Mouse (Mus musculus) CH12.LX (cell line): Measurements from ENCODE around the gene Dzip1l. TPM values are rescaled to one million over a fixed set of nuclear protein-coding genes. Genes with fewer than 3 reads are reported as not detected.

ENCODE experiments used
- DNase-seq: peaks from one replicate; pipeline ENCODE4 v3.0.0-alpha.2; 2013; ENCODE audit errors: extremely low read depth
- H3K27ac ChIP-seq: 2 replicates; pipeline ENCODE4 v1.5.1; 2012; ENCODE audit warnings: low read depth, mild to moderate bottlenecking, control low read depth, moderate library complexity; ENCODE audit not compliant: insufficient read depth
- H3K27me3 ChIP-seq: replicated peaks from 2 replicates; pipeline ENCODE3; 2012; ENCODE audit warnings: inconsistent platforms
- H3K36me3 ChIP-seq, 2 experiments: replicated peaks in 1 of 2; 2 replicates each; pipeline versions ENCODE3 to v1.6.1; 2012; ENCODE audit warnings: inconsistent platforms in 1 of 2, low read length in 1 of 2, mild to moderate bottlenecking in 1 of 2, mixed read lengths in 1 of 2, moderate library complexity in 1 of 2; ENCODE audit not compliant: control insufficient read depth in 1 of 2, insufficient read depth in 1 of 2
- H3K4me1 ChIP-seq, 2 experiments: 2 replicates each; pipeline ENCODE4 v1.6.1; 2012; ENCODE audit warnings: inconsistent platforms in 1 of 2, moderate library complexity in 1 of 2; ENCODE audit not compliant: insufficient read depth in 2 of 2, control insufficient read depth in 1 of 2
- H3K4me2 ChIP-seq: 2 replicates; pipeline ENCODE4 v1.6.1; 2012; ENCODE audit warnings: low read depth, mild to moderate bottlenecking, control low read depth; ENCODE audit not compliant: poor library complexity, insufficient read depth, severe bottlenecking
- H3K4me3 ChIP-seq, 3 experiments: fragments of 150-350 bp in 1 of 3; sonication (generic) in 1 of 3; replicated peaks in 1 of 3; 2 replicates each; pipeline versions ENCODE3 to v1.5.1; 2011 to 2012; ENCODE audit warnings: low read depth in 2 of 3, low read length in 2 of 3, mild to moderate bottlenecking in 2 of 3, moderate library complexity in 2 of 3, control low read depth in 1 of 3, improper control_type of control experiment in 1 of 3, inconsistent platforms in 1 of 3, mixed read lengths in 1 of 3; ENCODE audit not compliant: poor library complexity in 1 of 3
- H3K79me2 ChIP-seq: replicated peaks from 2 replicates; pipeline ENCODE4 v1.6.1; 2012; ENCODE audit warnings: mild to moderate bottlenecking, moderate library complexity; ENCODE audit not compliant: control insufficient read depth, poor library complexity, insufficient read depth, severe bottlenecking; ENCODE audit errors: extremely low read depth
- H3K9ac ChIP-seq: 2 replicates; pipeline ENCODE4 v1.6.1; 2012; ENCODE audit warnings: low read depth, mild to moderate bottlenecking, control low read depth, moderate library complexity; ENCODE audit not compliant: insufficient read depth
- H3K9me3 ChIP-seq: replicated peaks from 2 replicates; pipeline ENCODE3; 2012; ENCODE audit warnings: low read length, inconsistent platforms, mixed read lengths
- BHLHE40 ChIP-seq: IDR thresholded peaks from 2 replicates; pipeline ENCODE4 v1.6.1; 2011; ENCODE audit warnings: mild to moderate bottlenecking, low read depth, low read length, improper control_type of control experiment
- CHD1 ChIP-seq: IDR thresholded peaks from 2 replicates; pipeline ENCODE4 v1.6.1; 2012; ENCODE audit warnings: low read depth, low read length, improper control_type of control experiment, inconsistent platforms
- CHD2 ChIP-seq: IDR thresholded peaks from 2 replicates; pipeline ENCODE4 v1.6.1; 2011; ENCODE audit warnings: low read length, improper control_type of control experiment
- ELF1 ChIP-seq: IDR thresholded peaks from 2 replicates; pipeline ENCODE4 v1.6.1; 2014; ENCODE audit warnings: low read depth, mild to moderate bottlenecking, inconsistent platforms, low read length, improper control_type of control experiment
- EP300 ChIP-seq: IDR thresholded peaks from 2 replicates; pipeline ENCODE4 v1.6.1; 2011; ENCODE audit warnings: low read length, improper control_type of control experiment
- GABPA ChIP-seq: IDR thresholded peaks from 2 replicates; pipeline ENCODE4 v1.6.1; 2012; ENCODE audit warnings: low read depth, low read length, improper control_type of control experiment, inconsistent platforms; ENCODE audit not compliant: insufficient replicate concordance
- IRF4 ChIP-seq: IDR thresholded peaks from 2 replicates; pipeline ENCODE4 v1.6.1; 2014; ENCODE audit warnings: low read depth, mild to moderate bottlenecking, inconsistent platforms, low read length, improper control_type of control experiment
- JUND ChIP-seq: conservative IDR thresholded peaks from 2 replicates; pipeline ENCODE4 v1.6.1; 2011; ENCODE audit warnings: low read depth, low read length, improper control_type of control experiment
- KAT2A ChIP-seq: IDR thresholded peaks from 2 replicates; pipeline ENCODE4 v1.6.1; 2012; ENCODE audit warnings: low read length, improper control_type of control experiment, inconsistent platforms; ENCODE audit not compliant: insufficient replicate concordance
- MAX ChIP-seq: IDR thresholded peaks from 2 replicates; pipeline ENCODE4 v1.6.1; 2011; ENCODE audit warnings: low read length, improper control_type of control experiment
- MEF2A ChIP-seq: IDR thresholded peaks from 2 replicates; pipeline ENCODE4 v1.6.1; 2014; ENCODE audit warnings: low read depth, mild to moderate bottlenecking, inconsistent platforms, low read length, improper control_type of control experiment, borderline replicate concordance
- MYC ChIP-seq: IDR thresholded peaks from 2 replicates; pipeline ENCODE4 v1.6.1; 2011; ENCODE audit warnings: low read depth, mild to moderate bottlenecking, improper control_type of control experiment, low read length
- PAX5 ChIP-seq: IDR thresholded peaks from 2 replicates; pipeline ENCODE4 v1.6.1; 2012; ENCODE audit warnings: low read length, inconsistent platforms, mixed read lengths
- POLR2A ChIP-seq: IDR thresholded peaks from 2 replicates; pipeline ENCODE4 v1.6.1; 2011; ENCODE audit warnings: low read depth, mild to moderate bottlenecking, improper control_type of control experiment, low read length
- RCOR1 ChIP-seq: conservative IDR thresholded peaks from 2 replicates; pipeline ENCODE4 v1.6.1; 2012; ENCODE audit warnings: low read depth, mild to moderate bottlenecking, inconsistent platforms, low read length, improper control_type of control experiment
- SIN3A ChIP-seq: IDR thresholded peaks from 2 replicates; pipeline ENCODE4 v1.6.1; 2012; ENCODE audit warnings: low read length, improper control_type of control experiment, inconsistent platforms
- SMC3 ChIP-seq: IDR thresholded peaks from 2 replicates; pipeline ENCODE4 v1.6.1; 2011; ENCODE audit warnings: low read depth, low read length, improper control_type of control experiment
- UBTF ChIP-seq: IDR thresholded peaks from 2 replicates; pipeline ENCODE4 v1.6.1; 2012; ENCODE audit warnings: low read depth, mild to moderate bottlenecking, inconsistent platforms, low read length, improper control_type of control experiment, moderate library complexity
- USF2 ChIP-seq: conservative IDR thresholded peaks from 2 replicates; pipeline ENCODE4 v1.6.1; 2011; ENCODE audit warnings: low read depth, low read length, improper control_type of control experiment
- ZC3H11A ChIP-seq: IDR thresholded peaks from 2 replicates; pipeline ENCODE4 v1.6.1; 2012; ENCODE audit warnings: low read depth, mild to moderate bottlenecking, inconsistent platforms, low read length, improper control_type of control experiment
- ZKSCAN1 ChIP-seq: IDR thresholded peaks from 2 replicates; pipeline ENCODE4 v1.6.1; 2012; ENCODE audit warnings: low read depth, inconsistent platforms, low read length, improper control_type of control experiment, borderline replicate concordance
- ZMIZ1 ChIP-seq: IDR thresholded peaks from 2 replicates; pipeline ENCODE4 v1.6.1; 2012; ENCODE audit warnings: low read depth, mild to moderate bottlenecking, inconsistent platforms, low read length, improper control_type of control experiment
- ZNF384 ChIP-seq: IDR thresholded peaks from 2 replicates; pipeline ENCODE4 v1.6.1; 2012; ENCODE audit warnings: low read depth, low read length, improper control_type of control experiment, inconsistent platforms
- dilution Hi-C: fragments of 300-500 bp; cut with MboI; formaldehyde crosslinking; loops from 2 replicates; pipeline ENCODE4 v1.14.3; 2020; ENCODE audit warnings: low sequenced_read_pairs; ENCODE audit not compliant: extremely low pct_unique_long_range_greater_than_20kb, extremely low pct_ligation_motif_present
- in situ Hi-C: fragments of 300-500 bp; cut with MboI; formaldehyde crosslinking; loops from 3 replicates; pipeline ENCODE4 v1.14.3; 2019; ENCODE audit warnings: low sequenced_read_pairs, low pct_ligation_motif_present, low pct_unique_long_range_greater_than_20kb, mixed read lengths
- polyA plus RNA-seq: library from polyadenylated mRNA; unstranded; fragments of >175 nt; gene quantifications from 2 replicates; pipeline ENCODE4 v1.2.1, GENCODE M21; 2012; ENCODE audit warnings: low read depth; ENCODE audit not compliant: insufficient read length
- total RNA-seq, 2 experiments: library from RNA; depleted of rRNA; stranded (reverse); fragments of 300-350 nt in 1 of 2; fragments of >200 nt in 1 of 2; gene quantifications; 2 replicates each; pipeline ENCODE4 v1.2.3; 2012 to 2014

Gene Dzip1l
- total and polyA plus RNA-seq, 3 experiments, result not detected

DNA sequence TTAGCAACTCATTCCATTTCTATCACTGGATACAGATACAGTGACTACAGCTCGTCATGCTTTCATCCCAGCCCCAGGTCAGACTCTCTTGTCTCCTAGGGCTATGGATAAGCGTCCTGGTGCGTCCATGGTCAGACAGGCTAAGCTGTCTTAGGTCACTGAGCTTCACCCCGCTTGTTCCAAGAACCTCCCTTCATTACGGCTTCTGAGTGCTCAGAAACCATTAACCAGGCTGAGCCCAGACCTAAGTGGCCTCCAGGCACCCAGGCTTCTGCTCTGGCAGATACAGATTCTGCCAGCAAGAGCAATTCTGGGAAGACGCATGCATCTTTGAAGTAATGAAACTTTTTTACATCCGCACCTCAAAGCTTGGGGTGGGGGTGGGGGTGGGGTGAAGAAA lies 61.1 kb downstream of the Dzip1l start:
- Histone ChIP-seq H3K79me2 (no peaks in the 10 kb centered on the region), H3K4me2 (no peak overlapping the region), H3K36me3 (no peaks in the 10 kb centered on the region), H3K4me3 (no peak overlapping the region), H3K27me3 (peaks cover 17% of the 10 kb centered on the region), H3K27ac (no peak overlapping the region), H3K9me3 (peaks cover 2% of the 10 kb centered on the region), H3K9ac (no peak overlapping the region), H3K4me1 (no peaks in the 10 kb centered on the region)
- dilution Hi-C loops, result no loop called here
- no peak for DNase-seq
- in situ Hi-C loops, result no loop called here
- TF ChIP-seq BHLHE40 (no peak), RCOR1 (no peak), ELF1 (no peak), MYC (no peak), CHD1 (no peak), POLR2A (no peak), GABPA (no peak), IRF4 (no peak), ZNF384 (no peak), EP300 (no peak), CHD2 (no peak), MEF2A (no peak), UBTF (no peak), USF2 (no peak), JUND (no peak), ZMIZ1 (no peak), ZC3H11A (no peak), ZKSCAN1 (no peak), SMC3 (no peak)

DNA sequence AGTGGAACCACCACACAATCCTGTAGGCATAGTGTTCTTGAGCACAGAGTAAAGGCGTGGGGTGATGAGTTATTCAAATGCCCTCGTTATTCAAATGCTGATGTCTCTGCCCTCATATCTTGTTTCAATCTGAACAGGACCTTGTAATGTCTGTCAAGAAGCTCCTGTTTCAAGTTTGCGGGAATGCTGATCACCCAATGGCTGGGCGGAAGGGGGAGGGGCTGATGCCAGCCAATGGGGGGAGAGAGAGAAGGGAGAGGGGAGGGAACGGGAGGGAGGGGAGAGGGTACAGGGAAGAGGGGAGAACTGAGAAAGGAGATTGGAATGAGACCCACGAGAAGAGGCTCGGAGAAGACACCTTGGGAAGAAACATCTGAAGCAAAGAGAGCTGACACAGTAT lies 65.7 kb downstream of the Dzip1l start:
- dilution Hi-C loops (no loop called here), in situ Hi-C loops (no loop called here)
- TF ChIP-seq PAX5 (no peak), KAT2A (no peak), MAX (no peak), MEF2A (no peak), BHLHE40 (no peak), SIN3A (no peak)
- Histone ChIP-seq H3K9ac (no peak overlapping the region), H3K27ac (no peak overlapping the region), H3K4me1 (no peaks in the 10 kb centered on the region), H3K4me2 (no peak overlapping the region), H3K27me3 (peaks cover 3% of the 10 kb centered on the region), H3K79me2 (no peaks in the 10 kb centered on the region), H3K36me3 (no peaks in the 10 kb centered on the region), H3K9me3 (peaks cover 9% of the 10 kb centered on the region), H3K4me3 (no peak overlapping the region)
- DNase-seq, result no peak
